In genomic region chr12:3539605-3540004, GRCm38 (mm10) we compare ENCODE assay signal across 23 mouse cellular contexts. TPM values are rescaled to one million over a fixed set of nuclear protein-coding genes. Genes with fewer than 3 reads are reported as not detected.
DNase-seq lines count a peak whose midpoint lies in the region; ATAC-seq and TF ChIP-seq lines count a peak whose summit lies in the region.
"Had no signal": no experiment of that assay in that cellular context is flagged by ENCODE, and none has a peak within 500 bp of the region (broad histone marks: within the 10 kb centered on the region; RNA-seq: fewer than 3 reads in every experiment).

No protein-coding gene starts in this region.

- H3K4me2 ChIP-seq in liver, embryonic 14.5 days (ENCODE audit: low read depth), result no peak overlapping the region
- H3K4me2 ChIP-seq in liver, embryonic 16.5 days (ENCODE audit: low read depth, low read length), result no peak overlapping the region
- H3K4me2 ChIP-seq: embryonic facial prominence, embryonic 12.5 days; embryonic facial prominence, embryonic 15.5 days; heart, embryonic 13.5 days; hindbrain, embryonic 12.5 days; hindbrain, embryonic 15.5 days had no signal

- WGBS in liver, embryonic 14.5 days (ENCODE audit: insufficient replicate concordance), result 45% methylated on average over 2 of the region's 2 CpGs
- 36% methylated on average over 2 of the region's 2 CpGs for WGBS in liver, embryonic 16.5 days (ENCODE audit: insufficient replicate concordance)

- no peaks in the 10 kb centered on the region for H3K9me3 ChIP-seq in liver, embryonic 14.5 days (ENCODE audit: control insufficient read depth, low read length)
- H3K9me3 ChIP-seq in liver, embryonic 16.5 days (replicated peaks; ENCODE audit: control insufficient read depth, low read length), result no peaks in the 10 kb centered on the region
- H3K9me3 ChIP-seq: embryonic facial prominence, embryonic 12.5 days; embryonic facial prominence, embryonic 15.5 days; heart, embryonic 13.5 days; hindbrain, embryonic 12.5 days; hindbrain, embryonic 15.5 days had no signal

- TF ChIP-seq CTCF in liver, embryonic 14.5 days (IDR thresholded peaks at IDR 0.05; ENCODE audit: low read depth), result no peak

- DNase-seq in liver, embryonic 14.5 days (ENCODE audit: low read depth in 3 of 3, low spot score in 3 of 3), result no peak
- DNase-seq in liver (no peak), NIH3T3 (ENCODE audit: low read depth) (peak; percentile 38)
- no peak for DNase-seq in gastrocnemius, postnatal 4 days (ENCODE audit: low spot score in 2 of 2)
- no peak for DNase-seq in heart, postnatal 14 days
- DNase-seq: adrenal gland, adult 2 months; adrenal gland, postnatal 14 days; cerebellum, adult 11 months; cerebellum, adult 2 months; cerebellum, adult 9-11 months; cerebellum, postnatal 25 days; forebrain, postnatal 0 days; gastrocnemius, postnatal 36 days; heart, adult 18-20 months had no signal

- H3K9ac ChIP-seq in liver, embryonic 14.5 days (replicated peaks), result no peak overlapping the region
- H3K9ac ChIP-seq in liver, embryonic 16.5 days (ENCODE audit: low read depth, low read length), result no peak overlapping the region
- H3K9ac ChIP-seq: embryonic facial prominence, embryonic 12.5 days; embryonic facial prominence, embryonic 15.5 days; forebrain, postnatal 0 days; heart, embryonic 13.5 days; hindbrain, embryonic 12.5 days; hindbrain, embryonic 15.5 days had no signal

- H3K36me3 ChIP-seq in liver, embryonic 14.5 days (replicated peaks; ENCODE audit: control insufficient read depth, insufficient read depth, low read depth), result no peaks in the 10 kb centered on the region
- H3K36me3 ChIP-seq in liver, embryonic 16.5 days (ENCODE audit: control insufficient read depth, insufficient read depth), result no peaks in the 10 kb centered on the region
- H3K36me3 ChIP-seq: embryonic facial prominence, embryonic 12.5 days; embryonic facial prominence, embryonic 15.5 days; heart, embryonic 13.5 days; hindbrain, embryonic 12.5 days; hindbrain, embryonic 15.5 days had no signal

- no peak for TF ChIP-seq EP300 in liver, embryonic 14.5 days (IDR thresholded peaks at IDR 0.05; ENCODE audit: low read depth)

- no peak overlapping the region for H3K27ac ChIP-seq in liver, embryonic 14.5 days
- H3K27ac ChIP-seq in liver, embryonic 16.5 days (ENCODE audit: low read length), result no peak overlapping the region
- H3K27ac ChIP-seq: embryonic facial prominence, embryonic 12.5 days; embryonic facial prominence, embryonic 15.5 days; heart, embryonic 13.5 days; hindbrain, embryonic 12.5 days; hindbrain, embryonic 15.5 days had no signal

- peaks cover 0 to 3% of the 10 kb centered on the region in 2 experiments; a peak in 2 of 4 replicates for H3K4me1 ChIP-seq in liver, embryonic 14.5 days (replicated peaks; ENCODE audit: control insufficient read depth in 2 of 2, insufficient read depth in 2 of 2, low read length in 1 of 2)
- H3K4me1 ChIP-seq in liver, embryonic 16.5 days (ENCODE audit: control insufficient read depth, low read depth, low read length), result no peaks in the 10 kb centered on the region
- H3K4me1 ChIP-seq: embryonic facial prominence, embryonic 12.5 days; hindbrain, embryonic 12.5 days; hindbrain, embryonic 15.5 days had no signal

- H3K4me3 ChIP-seq in liver, embryonic 14.5 days (ENCODE audit: insufficient read depth in 1 of 2, low read depth in 2 of 2, low read length in 2 of 2), result no peak overlapping the region
- H3K4me3 ChIP-seq in liver, embryonic 16.5 days (ENCODE audit: low read depth, low read length), result no peak overlapping the region
- H3K4me3 ChIP-seq: embryonic facial prominence, embryonic 12.5 days; embryonic facial prominence, embryonic 15.5 days; heart, embryonic 13.5 days; hindbrain, embryonic 12.5 days; hindbrain, embryonic 15.5 days had no signal

- no peaks in the 10 kb centered on the region for H3K27me3 ChIP-seq in liver, embryonic 14.5 days (ENCODE audit: control insufficient read depth, insufficient read depth, low read length)
- no peaks in the 10 kb centered on the region for H3K27me3 ChIP-seq in liver, embryonic 16.5 days (ENCODE audit: control insufficient read depth, insufficient read depth, low read depth, low read length)
- H3K27me3 ChIP-seq: embryonic facial prominence, embryonic 12.5 days; embryonic facial prominence, embryonic 15.5 days; heart, embryonic 13.5 days; hindbrain, embryonic 12.5 days; hindbrain, embryonic 15.5 days; Patski had no signal

- peak; percentile 39; the same call in 1 of the 2 replicates for ATAC-seq in liver, embryonic 14.5 days (ENCODE audit: insufficient read depth)
- ATAC-seq in liver, embryonic 16.5 days (ENCODE audit: low read depth), result peak; percentile 82
- ATAC-seq: CD4-positive, CD25-positive, alpha-beta regulatory T cell, adult 4 months; forebrain, embryonic 14.5 days; forebrain, postnatal 0 days; Patski had no signal

- intact Hi-C loops in heart, postnatal 14 days (cut with DNase I), result no loop called here

RNA-seq across cellular contexts. Expression of gene Dtnb, which starts 32.6 kb away (rescaled TPM):
- polyA plus RNA-seq in liver, embryonic 14.5 days (2012; rRNA removed), result 13.5 and 16.4 TPM in 2 replicates
- 17.0 and 23.5 TPM in 2 replicates for polyA plus RNA-seq in liver, embryonic 14.5 days (2014; fragmentation: Nextera tagmentation; extraction: Ambion mirVana)
- 17.3 and 19.7 TPM in 2 replicates for polyA plus RNA-seq in liver, embryonic 16.5 days (2015; fragmentation: Nextera tagmentation; extraction: Ambion mirVana)
- total RNA-seq in gastrocnemius, postnatal 4 days (2021), result 10 to 100 TPM; 10.1 to 10.9 TPM
- 1 to 10 TPM; 5.0 to 5.5 TPM for total RNA-seq in heart, postnatal 14 days (2021)
